Mouse (Mus musculus): Measurements from ENCODE around the gene Galk1. TPM values are rescaled to one million over a fixed set of nuclear protein-coding genes. Genes with fewer than 3 reads are reported as not detected.
"Not testable (repeated sequence)": the region's sequence is repeated elsewhere in the genome, so short reads cannot be mapped to it uniquely, and the experiment has no call there.

Galk1 gene
- polyA plus RNA-seq, 2 experiments, result 55.9 to 102 TPM

DNA sequence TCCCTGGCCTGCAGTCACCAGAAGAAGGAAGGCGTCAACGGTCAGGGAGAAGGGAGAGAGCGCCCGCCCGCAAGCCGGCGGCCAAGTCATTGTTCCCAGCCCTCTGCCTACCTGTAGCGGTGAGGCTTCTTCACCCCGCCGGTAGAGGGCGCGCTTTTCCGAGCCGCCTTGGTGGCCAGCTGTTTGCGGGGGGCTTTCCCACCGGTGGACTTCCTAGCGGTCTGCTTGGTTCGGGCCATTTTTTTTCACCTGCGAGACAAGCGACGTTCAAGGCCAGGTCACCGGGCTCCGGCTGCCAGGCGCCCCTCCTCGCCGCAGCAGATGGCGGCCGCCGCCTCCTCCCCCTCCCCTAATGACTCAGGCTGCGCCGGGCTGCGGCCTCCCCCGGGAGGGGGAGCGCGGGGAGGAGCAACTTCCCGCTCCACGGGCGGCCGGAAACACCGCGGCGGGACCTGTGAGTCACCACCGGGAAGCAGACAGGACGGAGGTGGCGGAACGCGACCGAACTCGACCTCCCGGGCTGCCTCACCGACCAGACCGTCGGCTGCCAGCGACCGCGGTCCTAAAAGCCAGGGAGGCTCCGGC is 11.3 kb upstream of the Galk1 start:
- Histone ChIP-seq H3K9me3 (ENCODE audit: control insufficient read depth, low read length) (no peaks in the 10 kb centered on the region), H3K36me3 (replicated peaks; ENCODE audit: control insufficient read depth, insufficient read depth, low read depth) (peaks cover 20% of the 10 kb centered on the region), H3K4me3 (ENCODE audit: insufficient read depth in 1 of 2, low read depth in 2 of 2, low read length in 2 of 2) (peak overlapping the region; percentile 73 to 93), H3K4me2 (ENCODE audit: low read depth) (peak overlapping the region; percentile 77), H3K27ac (peak overlapping the region; percentile 98), H3K9ac (replicated peaks) (peak overlapping the region; percentile 99), H3K4me1 (replicated peaks; ENCODE audit: control insufficient read depth in 2 of 2, insufficient read depth in 2 of 2, low read length in 1 of 2) (peaks cover 6 to 9% of the 10 kb centered on the region in 2 experiments; a peak in 3 of 4 replicates), H3K27me3 (ENCODE audit: control insufficient read depth, insufficient read depth, low read length) (no peaks in the 10 kb centered on the region)
- TF ChIP-seq CTCF (IDR thresholded peaks at IDR 0.05; ENCODE audit: low read depth) (peak; percentile 94), EP300 (IDR thresholded peaks at IDR 0.05; ENCODE audit: low read depth) (no peak)
- DNase-seq (ENCODE audit: low read depth in 3 of 3, low spot score in 3 of 3), result peak in 2 of 3 experiments; percentile 62
- WGBS (ENCODE audit: insufficient replicate concordance), result under 1% methylated on average over 57 of the region's 57 CpGs
- peak; percentile 65 for ATAC-seq (ENCODE audit: insufficient read depth)

DNA sequence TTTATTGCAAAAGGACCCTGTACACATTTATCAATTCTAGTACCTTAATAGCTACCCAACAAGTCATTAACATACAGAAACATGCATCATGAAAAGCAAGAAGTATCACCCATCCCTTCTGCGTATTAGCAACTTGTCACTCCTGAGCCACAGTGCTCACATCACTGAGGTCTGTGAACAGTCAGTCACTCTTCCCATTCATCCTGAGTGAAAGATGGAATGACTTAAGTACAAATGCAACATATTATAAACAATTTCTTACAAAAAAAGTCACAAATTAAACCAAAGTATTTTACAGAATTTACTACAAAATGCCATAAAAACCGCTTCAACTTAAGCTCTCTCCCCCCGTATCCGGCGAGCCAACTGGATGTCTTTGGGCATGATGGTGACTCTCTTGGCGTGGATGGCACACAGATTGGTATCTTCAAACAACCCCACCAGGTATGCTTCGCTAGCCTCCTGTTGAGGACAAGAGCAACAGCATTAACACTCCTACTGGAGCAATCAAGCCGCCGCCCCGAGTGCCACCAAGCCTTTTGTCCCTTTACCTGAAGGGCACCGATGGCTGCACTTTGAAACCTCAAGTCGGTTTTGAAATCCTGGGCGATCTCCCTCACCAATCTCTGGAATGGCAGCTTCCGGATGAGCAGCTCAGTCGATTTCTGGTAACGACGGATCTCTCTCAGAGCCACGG is 10.7 kb upstream of the Galk1 start:
- peak overlapping the region; percentile 98 for H3K27ac ChIP-seq
- 4% methylated on average over 18 of the region's 18 CpGs for WGBS (ENCODE audit: insufficient replicate concordance)
- not testable (repeated sequence) for H3K9me3 ChIP-seq (ENCODE audit: control insufficient read depth, low read length); ATAC-seq (ENCODE audit: insufficient read depth); H3K27me3 ChIP-seq (ENCODE audit: control insufficient read depth, insufficient read depth, low read length); H3K4me1 ChIP-seq (replicated peaks; ENCODE audit: control insufficient read depth in 2 of 2, insufficient read depth in 2 of 2, low read length in 1 of 2); DNase-seq (ENCODE audit: low read depth in 3 of 3, low spot score in 3 of 3)
- peak overlapping the region; percentile 77 for H3K4me2 ChIP-seq (ENCODE audit: low read depth)
- H3K4me3 ChIP-seq (ENCODE audit: insufficient read depth in 1 of 2, low read depth in 2 of 2, low read length in 2 of 2), result peak overlapping the region; percentile 73 to 93
- peaks cover 20% of the 10 kb centered on the region for H3K36me3 ChIP-seq (replicated peaks; ENCODE audit: control insufficient read depth, insufficient read depth, low read depth)
- H3K9ac ChIP-seq (replicated peaks), result peak overlapping the region; percentile 99

- H3K27me3 ChIP-seq (ENCODE audit: control insufficient read depth, insufficient read depth, low read length), result no peaks in the 10 kb centered on the region
- H3K36me3 ChIP-seq (replicated peaks; ENCODE audit: control insufficient read depth, insufficient read depth, low read depth), result peaks cover 20% of the 10 kb centered on the region
- H3K9ac ChIP-seq (replicated peaks), result peak overlapping the region; percentile 47
- peak overlapping the region; percentile 77 for H3K4me2 ChIP-seq (ENCODE audit: low read depth)
- TF ChIP-seq EP300 (IDR thresholded peaks at IDR 0.05; ENCODE audit: low read depth) (no peak), CTCF (IDR thresholded peaks at IDR 0.05; ENCODE audit: low read depth) (no peak)
- no peaks in the 10 kb centered on the region for H3K9me3 ChIP-seq (ENCODE audit: control insufficient read depth, low read length)
- WGBS (ENCODE audit: insufficient replicate concordance), result 76% methylated on average over 4 of the region's 4 CpGs
- H3K27ac ChIP-seq, result no peak overlapping the region
- DNase-seq (ENCODE audit: low read depth in 3 of 3, low spot score in 3 of 3), result no peak
- peak overlapping the region in 1 of 2 experiments; percentile 55; a peak in 2 of 4 replicates for H3K4me3 ChIP-seq (ENCODE audit: insufficient read depth in 1 of 2, low read depth in 2 of 2, low read length in 2 of 2)
- peaks cover 4 to 6% of the 10 kb centered on the region in 2 experiments; a peak in 3 of 4 replicates for H3K4me1 ChIP-seq (replicated peaks; ENCODE audit: control insufficient read depth in 2 of 2, insufficient read depth in 2 of 2, low read length in 1 of 2)
- no peak for ATAC-seq (ENCODE audit: insufficient read depth)
These were observed 9.8 kb upstream of the Galk1 start for GRCm38 (mm10) chr11:116022256-116022780.

DNA sequence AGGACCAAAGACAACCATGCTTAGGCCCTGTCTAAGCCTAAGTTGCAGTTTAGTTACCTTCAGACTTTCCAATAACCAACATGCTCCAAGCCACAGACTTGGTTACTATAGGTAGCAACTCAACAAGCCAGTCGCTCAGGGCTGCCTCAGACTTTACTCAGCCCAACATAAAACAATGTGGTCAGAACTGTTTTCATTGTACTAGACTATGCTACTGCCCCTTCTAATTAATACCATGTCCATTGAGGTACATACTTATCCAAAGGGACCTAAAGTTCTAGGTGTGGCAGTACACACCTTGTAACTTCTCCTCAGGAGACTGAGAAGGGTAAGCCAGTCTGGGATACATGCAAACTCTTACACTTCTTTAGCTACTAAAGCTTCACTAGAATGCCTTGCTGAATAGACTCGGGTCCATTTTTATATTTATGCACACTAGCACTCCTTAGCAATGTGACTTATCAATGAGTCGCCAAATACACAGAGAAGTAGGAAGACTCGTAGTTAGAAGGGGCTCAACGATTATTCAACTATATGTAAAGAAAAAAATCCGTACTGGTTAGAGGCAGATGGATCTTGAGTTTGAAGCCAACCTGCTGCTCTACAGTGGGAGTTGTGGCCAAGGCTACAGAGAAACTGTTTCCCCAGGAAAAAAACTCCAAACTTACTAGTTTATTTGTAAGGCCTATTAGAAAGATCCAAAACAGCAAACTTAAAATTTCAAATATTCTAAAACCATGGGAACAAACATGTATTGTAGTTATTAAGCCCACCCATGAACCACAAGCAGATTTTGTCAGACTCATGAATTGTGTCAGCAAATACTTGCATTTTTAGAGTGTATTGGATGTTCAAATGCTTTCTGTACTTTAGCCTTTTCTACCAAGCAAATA is 9.1 kb upstream of the Galk1 start:
- TF ChIP-seq EP300 (IDR thresholded peaks at IDR 0.05; ENCODE audit: low read depth) (0 out of 2 replicates have a peak, but pooled peaks have one; percentile 13), CTCF (IDR thresholded peaks at IDR 0.05; ENCODE audit: low read depth) (no peak)
- Histone ChIP-seq H3K4me2 (ENCODE audit: low read depth) (peak overlapping the region; percentile 77), H3K36me3 (replicated peaks; ENCODE audit: control insufficient read depth, insufficient read depth, low read depth) (peaks cover 20% of the 10 kb centered on the region), H3K27me3 (ENCODE audit: control insufficient read depth, insufficient read depth, low read length) (no peaks in the 10 kb centered on the region), H3K4me3 (ENCODE audit: insufficient read depth in 1 of 2, low read depth in 2 of 2, low read length in 2 of 2) (peak overlapping the region in 1 of 2 experiments; percentile 55; a peak in 2 of 4 replicates), H3K9ac (replicated peaks) (peak overlapping the region; percentile 45; the same call in 1 of the 2 replicates), H3K4me1 (replicated peaks; ENCODE audit: control insufficient read depth in 2 of 2, insufficient read depth in 2 of 2, low read length in 1 of 2) (peaks cover 4 to 6% of the 10 kb centered on the region in 2 experiments; a peak in 3 of 4 replicates), H3K27ac (no peak overlapping the region), H3K9me3 (ENCODE audit: control insufficient read depth, low read length) (no peaks in the 10 kb centered on the region)
- peak in 1 of 3 experiments; percentile 58 for DNase-seq (ENCODE audit: low read depth in 3 of 3, low spot score in 3 of 3)
- ATAC-seq (ENCODE audit: insufficient read depth), result no peak
- WGBS (ENCODE audit: insufficient replicate concordance), result 52% methylated on average over 6 of the region's 6 CpGs

All from liver, embryonic 14.5 days (tissue).